In genomic region chr7:46377008-46377346, GRCm38 (mm10) we compare ENCODE assay signal across 8 mouse cellular contexts. TPM values are rescaled to one million over a fixed set of nuclear protein-coding genes. Genes with fewer than 3 reads are reported as not detected.
DNase-seq lines count a peak whose midpoint lies in the region; ATAC-seq lines count a peak whose summit lies in the region.

No protein-coding gene starts in this region.

- no peak overlapping the region for H3K9ac ChIP-seq in liver, embryonic 11.5 days (ENCODE audit: low read depth, low read length)
- no peak overlapping the region for H3K9ac ChIP-seq in forebrain, embryonic 12.5 days
- H3K9ac ChIP-seq in hindbrain, embryonic 16.5 days (ENCODE audit: low read depth, low read length): peak overlapping the region; percentile 55

- ATAC-seq in liver, embryonic 11.5 days (replicated peaks; ENCODE audit: low FRiP score): no peak
- peak; percentile 53; the same call in 1 of the 2 replicates for ATAC-seq in forebrain, embryonic 12.5 days (ENCODE audit: low FRiP score)
- peak; percentile 64 for ATAC-seq in hindbrain, embryonic 16.5 days
- no peak for ATAC-seq in activated CD4-positive, CD25-positive, alpha-beta regulatory T cell, adult 4 months

- no peak overlapping the region; the same call in 1 of the 2 replicates for H3K4me2 ChIP-seq in liver, embryonic 11.5 days
- H3K4me2 ChIP-seq in forebrain, embryonic 12.5 days: peak overlapping the region; percentile 49
- H3K4me2 ChIP-seq in hindbrain, embryonic 16.5 days (ENCODE audit: low read length): peak overlapping the region; percentile 56

- no peaks in the 10 kb centered on the region for H3K4me1 ChIP-seq in liver, embryonic 11.5 days (replicated peaks; ENCODE audit: control insufficient read depth, insufficient read depth, low read length)
- H3K4me1 ChIP-seq in forebrain, embryonic 12.5 days: peaks cover 22% of the 10 kb centered on the region
- H3K4me1 ChIP-seq in hindbrain, embryonic 16.5 days (ENCODE audit: control insufficient read depth, insufficient read depth, low read depth, low read length): peaks cover 15% of the 10 kb centered on the region

- H3K4me3 ChIP-seq in liver, embryonic 11.5 days (ENCODE audit: low read depth, low read length): no peak overlapping the region
- H3K4me3 ChIP-seq in forebrain, embryonic 12.5 days (replicated peaks): peak overlapping the region; percentile 32
- H3K4me3 ChIP-seq in hindbrain, embryonic 16.5 days (ENCODE audit: low read length): peak overlapping the region; percentile 35

- peaks cover 64% of the 10 kb centered on the region for H3K27me3 ChIP-seq in liver, embryonic 11.5 days (replicated peaks; ENCODE audit: control insufficient read depth, insufficient read depth, low read length)
- H3K27me3 ChIP-seq in forebrain, embryonic 12.5 days: peaks cover 80% of the 10 kb centered on the region
- H3K27me3 ChIP-seq in hindbrain, embryonic 16.5 days (replicated peaks; ENCODE audit: control insufficient read depth, insufficient read depth, low read length): peaks cover 62% of the 10 kb centered on the region

- peak; percentile 43 for DNase-seq in liver, embryonic 11.5 days (ENCODE audit: low spot score)
- DNase-seq in liver: no peak
- DNase-seq in retina, embryonic 14.5 days (ENCODE audit: low spot score): peak; percentile 54
- no peak for DNase-seq in lung, postnatal 36 days
- DNase-seq in urinary bladder, adult 2 months (ENCODE audit: low spot score): no peak

- no peak overlapping the region for H3K27ac ChIP-seq in liver, embryonic 11.5 days (ENCODE audit: low read depth, low read length)
- H3K27ac ChIP-seq in forebrain, embryonic 12.5 days: no peak overlapping the region
- H3K27ac ChIP-seq in hindbrain, embryonic 16.5 days (ENCODE audit: low read depth, low read length): no peak overlapping the region

- H3K36me3 ChIP-seq in liver, embryonic 11.5 days (ENCODE audit: control insufficient read depth, insufficient read depth, low read length): no peaks in the 10 kb centered on the region
- no peaks in the 10 kb centered on the region for H3K36me3 ChIP-seq in forebrain, embryonic 12.5 days (replicated peaks)
- H3K36me3 ChIP-seq in hindbrain, embryonic 16.5 days (ENCODE audit: control insufficient read depth, insufficient read depth, low read length): no peaks in the 10 kb centered on the region

- WGBS in liver, embryonic 11.5 days: 2% methylated on average over 33 of the region's 33 CpGs
- WGBS in forebrain, embryonic 12.5 days: under 1% methylated on average over 33 of the region's 33 CpGs
- under 1% methylated on average over 32 of the region's 33 CpGs for WGBS in hindbrain, embryonic 16.5 days

- H3K9me3 ChIP-seq in liver, embryonic 11.5 days (ENCODE audit: control insufficient read depth, low read length): no peaks in the 10 kb centered on the region
- H3K9me3 ChIP-seq in forebrain, embryonic 12.5 days: no peaks in the 10 kb centered on the region
- H3K9me3 ChIP-seq in hindbrain, embryonic 16.5 days (ENCODE audit: control insufficient read depth, low read length): no peaks in the 10 kb centered on the region

RNA-seq across cellular contexts. Expression of gene Myod1, which starts 0.7 kb away (rescaled TPM):
- 2.1 and 2.3 TPM in 2 replicates for polyA plus RNA-seq in liver, embryonic 11.5 days (2014; fragmentation: Nextera tagmentation; extraction: Ambion mirVana)
- 0.33 TPM in 1 of 2 replicates, not detected in the other for polyA plus RNA-seq in forebrain, embryonic 12.5 days (2016; fragmentation: Nextera tagmentation; extraction: Ambion mirVana)
- 0.19 and 1.9 TPM in 2 replicates for polyA plus RNA-seq in hindbrain, embryonic 16.5 days (2015; fragmentation: Nextera tagmentation; extraction: Ambion mirVana)
- polyA plus RNA-seq in activated CD4-positive, CD25-positive, alpha-beta regulatory T cell, adult 4 months (2017; shearing (Covaris generic)): not detected
- 0.29 and 0.50 TPM in 2 replicates for polyA plus RNA-seq in urinary bladder, adult 2 months (2012; rRNA removed)

RNA-seq across cellular contexts. Expression of gene Kcnc1, which starts 19.3 kb away (rescaled TPM):
- polyA plus RNA-seq in liver, embryonic 11.5 days (2014; fragmentation: Nextera tagmentation; extraction: Ambion mirVana): 0.25 and 0.32 TPM in 2 replicates
- 4.8 and 4.9 TPM in 2 replicates for polyA plus RNA-seq in forebrain, embryonic 12.5 days (2016; fragmentation: Nextera tagmentation; extraction: Ambion mirVana)
- polyA plus RNA-seq in hindbrain, embryonic 16.5 days (2015; fragmentation: Nextera tagmentation; extraction: Ambion mirVana): 13.4 and 14.5 TPM in 2 replicates
- not detected for polyA plus RNA-seq in activated CD4-positive, CD25-positive, alpha-beta regulatory T cell, adult 4 months (2017; shearing (Covaris generic))
- 0.19 and 0.34 TPM in 2 replicates for polyA plus RNA-seq in urinary bladder, adult 2 months (2012; rRNA removed)

Comparison
In these comparisons a context has a peak if more than half of its experiments do, and no peak if none do; other contexts are left out.
1. DNase-seq: peak in liver, embryonic 11.5 days (single experiment) and retina, embryonic 14.5 days (single experiment); none in liver (single experiment), lung, postnatal 36 days (single experiment) and urinary bladder, adult 2 months (single experiment).
2. ATAC-seq: peak in forebrain, embryonic 12.5 days (single experiment) and hindbrain, embryonic 16.5 days (single experiment); none in liver, embryonic 11.5 days (single experiment) and activated CD4-positive, CD25-positive, alpha-beta regulatory T cell, adult 4 months (single experiment).